Mouse (Mus musculus): ENCODE measurements around the gene Dqx1. TPM values are rescaled to one million over a fixed set of nuclear protein-coding genes. Genes with fewer than 3 reads are reported as not detected.

The Dqx1 gene
- 8.9 to 9.6 TPM (median 9.2 TPM) in 4 replicates for total RNA-seq (2023)

GRCm38 (mm10) chr6:83057790-83058189, at the start of gene Dqx1:
Gene Dqx1, plus strand, starts transcription at chr6:83057844.

GRCm38 (mm10) chr6:83033249-83034185, 24.1 kb upstream of the Dqx1 start, which contains the start of the genes Dok1 and Loxl3:
Gene Dok1, minus strand, starts transcription at chr6:83033471.
Gene Loxl3, plus strand, starts transcription at chr6:83034173.

GRCm38 (mm10) chr6:83054074-83054851, 3.4 kb upstream of the Dqx1 start, which contains the start of gene Aup1:
Gene Aup1, plus strand, starts transcription at chr6:83054521.

GRCm38 (mm10) chr6:83054871-83055431, 2.7 kb upstream of the Dqx1 start, which contains the start of gene Htra2:
Gene Htra2, minus strand, starts transcription at chr6:83055273.

GRCm38 (mm10) chr6:83070247-83070310, 12.4 kb downstream of the Dqx1 start, which contains the start of gene Tlx2:
Gene Tlx2, minus strand, starts transcription at chr6:83070293.

GRCm38 (mm10) chr6:83077630-83078323, 20.1 kb downstream of the Dqx1 start, which contains the start of gene Pcgf1:
Gene Pcgf1, plus strand, starts transcription at chr6:83077869.

GRCm38 (mm10) chr6:83086121-83087035, 28.7 kb downstream of the Dqx1 start, which contains the start of gene Lbx2:
Gene Lbx2, plus strand, starts transcription at chr6:83086367.

GRCm38 (mm10) chr6:83101316-83101687, 43.7 kb downstream of the Dqx1 start, which contains the start of the genes Ccdc142 and Gm42688:
Gene Ccdc142, plus strand, starts transcription at chr6:83101601.
Gene Gm42688, plus strand, starts transcription at chr6:83101617.

GRCm38 (mm10) chr6:83108762-83109668, 51.4 kb downstream of the Dqx1 start, which contains the start of gene Mrpl53:
Gene Mrpl53, plus strand, starts transcription at chr6:83109040.

GRCm38 (mm10) chr6:83115011-83115671, 57.5 kb downstream of the Dqx1 start, which contains the start of gene Mogs:
Gene Mogs, plus strand, starts transcription at chr6:83115496.

Other genes starting within 250 kb of the Dqx1 start
- gene Sema4f, start 118.1 kb upstream of the Dqx1 start, total RNA-seq (2023) = 0.28 to 1.8 TPM (median 0.59 TPM) in 4 replicates
- 2.1 to 4.3 TPM (median 3.0 TPM) in 4 replicates for gene M1ap, start 110.9 kb upstream of the Dqx1 start, total RNA-seq (2023)
- gene Dok1, start 24.4 kb upstream of the Dqx1 start, total RNA-seq (2023) = 29.3 to 32.3 TPM (median 32.0 TPM) in 4 replicates
- gene Loxl3, start 23.7 kb upstream of the Dqx1 start, total RNA-seq (2023) = 0.25 to 0.46 TPM in 2 of 4 replicates, not detected in the others
- 381 to 401 TPM (median 385 TPM) in 4 replicates for gene Aup1, start 3.3 kb upstream of the Dqx1 start, total RNA-seq (2023)
- gene Htra2, start 2.6 kb upstream of the Dqx1 start, total RNA-seq (2023) = 48.8 to 53.5 TPM (median 51.5 TPM) in 4 replicates
- not detected in 4 replicates for gene Tlx2, start 12.4 kb downstream of the Dqx1 start, total RNA-seq (2023)
- 21.1 to 26.0 TPM (median 23.4 TPM) in 4 replicates for gene Pcgf1, start 20.0 kb downstream of the Dqx1 start, total RNA-seq (2023)
- gene Lbx2, start 28.5 kb downstream of the Dqx1 start, total RNA-seq (2023) = not detected in 4 replicates
- gene Ccdc142, start 43.8 kb downstream of the Dqx1 start, total RNA-seq (2023) = 10.4 to 18.5 TPM (median 13.5 TPM) in 4 replicates
- gene Gm42688, start 43.8 kb downstream of the Dqx1 start, total RNA-seq (2023) = 11.7 to 14.2 TPM (median 12.4 TPM) in 4 replicates
- gene Mrpl53, start 51.2 kb downstream of the Dqx1 start, total RNA-seq (2023) = 23.0 to 35.3 TPM (median 27.6 TPM) in 4 replicates
- gene Mogs, start 57.7 kb downstream of the Dqx1 start, total RNA-seq (2023) = 27.6 to 34.5 TPM (median 31.8 TPM) in 4 replicates
- 35.5 to 52.3 TPM (median 39.5 TPM) in 4 replicates for gene Wbp1, start 63.7 kb downstream of the Dqx1 start, total RNA-seq (2023)
- gene Ino80b, start 67.6 kb downstream of the Dqx1 start, total RNA-seq (2023) = 28.0 to 34.1 TPM (median 31.1 TPM) in 4 replicates
- gene Rtkn, start 77.6 kb downstream of the Dqx1 start, total RNA-seq (2023) = not detected in 4 replicates
- gene Wdr54, start 98.6 kb downstream of the Dqx1 start, total RNA-seq (2023) = 0.56 to 0.60 TPM in 2 of 4 replicates, not detected in the others
- not detected in 4 replicates for gene 1700003E16Rik, start 98.6 kb downstream of the Dqx1 start, total RNA-seq (2023)
- 97.0 to 118 TPM (median 106 TPM) in 4 replicates for gene Dctn1, start 108.1 kb downstream of the Dqx1 start, total RNA-seq (2023)
- not detected in 4 replicates for gene Slc4a5, start 162.0 kb downstream of the Dqx1 start, total RNA-seq (2023)